Mouse (Mus musculus): ENCODE data around the gene Bfsp2.
A peak's percentile ranks its signal among the peaks of the same experiment; 100 is the strongest.

- TF ChIP-seq ZC3H11A (IDR thresholded peaks at IDR 0.05; ENCODE audit: borderline replicate concordance, low read depth, low read length) = peak; percentile 88
- TF ChIP-seq CHD2 (IDR thresholded peaks at IDR 0.05; ENCODE audit: low read depth, low read length) = no peak
- no peak for TF ChIP-seq MAFK (IDR thresholded peaks at IDR 0.05; ENCODE audit: insufficient read depth, low read depth, low read length)
These were observed 10.2 kb upstream of the Bfsp2 start for GRCm38 (mm10) chr9:103490439-103490838.

All from ES-E14 (cell line).